Mouse (Mus musculus): ENCODE data around the gene Bbs1. TPM values are rescaled to one million over a fixed set of nuclear protein-coding genes. Genes with fewer than 3 reads are reported as not detected.
"Not testable (repeated sequence)": the region's sequence is repeated elsewhere in the genome, so short reads cannot be mapped to it uniquely, and the experiment has no call there.

Gene Bbs1
- total RNA-seq (2014; rRNA removed) (31.8 and 40.6 TPM in 2 replicates), polyA plus RNA-seq (2015; fragmentation: Nextera tagmentation; extraction: Ambion mirVana) (9.0 and 10.2 TPM in 2 replicates)

DNA sequence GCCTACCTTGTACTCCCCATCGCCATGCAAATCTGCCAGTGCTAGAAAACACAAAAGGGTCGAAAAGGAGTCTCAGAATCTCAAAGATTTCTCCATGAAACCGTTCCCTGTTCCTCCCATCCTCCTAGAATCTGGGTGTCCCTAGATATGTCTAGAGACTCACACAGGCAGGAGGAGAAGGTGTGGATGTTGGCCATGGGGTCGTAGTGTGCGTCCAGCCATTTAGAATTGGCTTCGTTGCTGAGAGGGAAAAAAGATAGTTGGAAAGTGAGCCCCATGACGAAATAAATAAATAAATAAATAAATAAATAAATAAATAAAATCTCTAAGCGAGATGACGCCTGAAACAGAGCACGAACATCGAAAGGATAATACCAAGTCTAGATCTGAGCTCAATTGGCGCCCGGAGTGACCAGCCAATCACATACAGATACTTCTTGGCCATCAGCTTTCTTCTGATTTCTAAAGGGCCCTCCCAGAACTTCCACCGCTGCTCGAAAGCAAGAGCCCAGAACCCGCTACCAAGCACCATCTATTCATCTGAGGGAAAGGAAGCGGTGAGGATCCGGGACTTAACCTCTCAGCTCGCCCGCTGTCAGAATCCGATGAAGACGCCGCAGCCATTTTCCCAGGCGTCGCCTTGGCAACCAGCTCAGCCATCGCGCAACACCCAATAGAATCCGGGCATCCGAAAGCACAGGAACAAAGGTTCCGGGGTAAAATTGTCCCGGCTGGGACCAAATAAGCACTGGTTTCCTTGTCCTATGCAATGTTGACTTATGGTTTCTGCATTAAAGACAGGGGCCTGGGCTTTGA is at the start of gene Bbs1:
Gene Bbs1, minus strand, starts transcription at position 650 of the 816 bp plus-strand sequence.
- H3K4me3 ChIP-seq (ENCODE audit: low read depth, low read length), result peak within 1 kb of the TSS; percentile 68
- no peaks in the 10 kb centered on the region for H3K9me3 ChIP-seq (ENCODE audit: low read length)
- H3K27me3 ChIP-seq (ENCODE audit: insufficient read depth, low read length), result no peaks in the 10 kb centered on the region
- DNase-seq (ENCODE audit: low spot score), result peak; percentile 89
- 7% methylated on average over 31 of the region's 31 CpGs for WGBS
- peak within 1 kb of the TSS; percentile 78 for H3K27ac ChIP-seq (ENCODE audit: low read depth, low read length)
- TF ChIP-seq CTCF (IDR thresholded peaks at IDR 0.05), result no peak
- ATAC-seq (ENCODE audit: low FRiP score), result peak; percentile 81
- H3K4me2 ChIP-seq (ENCODE audit: low read depth, low read length, poor library complexity, severe bottlenecking), result peak within 1 kb of the TSS; percentile 69
- H3K9ac ChIP-seq (replicated peaks; ENCODE audit: low read length, poor library complexity, severe bottlenecking), result peak within 1 kb of the TSS; percentile 62
- H3K36me3 ChIP-seq (ENCODE audit: insufficient read depth, low read length), result peaks cover 41% of the 10 kb centered on the region
- H3K4me1 ChIP-seq (ENCODE audit: insufficient read depth, low read length), result no peaks in the 10 kb centered on the region

DNA sequence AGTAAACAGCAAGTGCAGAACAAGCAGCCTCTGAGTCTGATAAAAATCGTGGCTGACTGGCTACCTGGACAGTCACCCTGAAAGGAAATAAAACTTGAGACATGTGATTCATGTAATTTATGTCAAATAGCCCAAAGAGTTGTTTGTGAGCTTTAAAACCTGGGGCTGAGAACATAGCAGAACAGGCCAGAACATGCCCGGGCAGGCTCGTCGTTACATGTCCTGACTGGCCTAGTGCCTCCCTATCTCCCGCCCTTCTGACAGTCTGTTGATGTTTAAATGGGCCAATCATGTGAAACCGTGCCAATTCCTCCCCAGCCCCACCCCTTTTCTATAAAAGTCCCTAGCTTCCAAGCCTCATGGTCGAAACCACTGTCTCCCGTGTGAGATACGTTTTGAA is 42.2 kb upstream of the Bbs1 start:
- not testable (repeated sequence) for H3K9ac ChIP-seq (replicated peaks; ENCODE audit: low read length, poor library complexity, severe bottlenecking); H3K36me3 ChIP-seq (ENCODE audit: insufficient read depth, low read length); H3K4me2 ChIP-seq (ENCODE audit: low read depth, low read length, poor library complexity, severe bottlenecking); DNase-seq (ENCODE audit: low spot score); H3K9me3 ChIP-seq (ENCODE audit: low read length); H3K4me3 ChIP-seq (ENCODE audit: low read depth, low read length); H3K4me1 ChIP-seq (ENCODE audit: insufficient read depth, low read length); H3K27ac ChIP-seq (ENCODE audit: low read depth, low read length); H3K27me3 ChIP-seq (ENCODE audit: insufficient read depth, low read length); ATAC-seq (ENCODE audit: low FRiP score)
- 78% methylated on average over 9 of the region's 9 CpGs for WGBS

DNA sequence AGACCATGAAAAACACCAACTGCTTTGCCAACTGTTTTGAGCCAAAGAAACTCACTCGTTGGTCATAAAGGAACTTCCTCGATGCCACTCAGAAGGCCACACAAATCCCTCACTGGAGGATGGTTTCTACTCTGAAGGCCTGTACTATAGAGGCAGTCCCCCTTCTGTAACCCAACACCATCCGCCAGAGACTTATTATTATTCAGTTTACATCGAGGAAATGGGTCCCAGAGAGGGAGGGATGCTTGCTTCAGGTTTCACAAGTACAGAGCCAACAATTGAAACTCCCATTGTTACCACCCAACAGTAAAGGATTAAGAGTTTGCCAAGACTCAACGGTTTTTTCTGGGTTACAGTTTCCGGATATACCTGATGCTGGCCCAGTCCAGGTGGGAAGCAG is 39.1 kb upstream of the Bbs1 start:
- Histone ChIP-seq H3K4me1 (ENCODE audit: insufficient read depth, low read length) (peaks cover 6% of the 10 kb centered on the region; the same call in 1 of the 2 replicates), H3K9ac (replicated peaks; ENCODE audit: low read length, poor library complexity, severe bottlenecking) (no peak overlapping the region), H3K4me2 (ENCODE audit: low read depth, low read length, poor library complexity, severe bottlenecking) (no peak overlapping the region), H3K27me3 (ENCODE audit: insufficient read depth, low read length) (no peaks in the 10 kb centered on the region), H3K4me3 (ENCODE audit: low read depth, low read length) (no peak overlapping the region), H3K36me3 (ENCODE audit: insufficient read depth, low read length) (no peaks in the 10 kb centered on the region), H3K27ac (ENCODE audit: low read depth, low read length) (no peak overlapping the region), H3K9me3 (ENCODE audit: low read length) (no peaks in the 10 kb centered on the region)
- no peak for ATAC-seq (ENCODE audit: low FRiP score)
- no peak for TF ChIP-seq CTCF (IDR thresholded peaks at IDR 0.05)
- DNase-seq (ENCODE audit: low spot score), result no peak
- 44% methylated on average over 6 of the region's 6 CpGs for WGBS

DNA sequence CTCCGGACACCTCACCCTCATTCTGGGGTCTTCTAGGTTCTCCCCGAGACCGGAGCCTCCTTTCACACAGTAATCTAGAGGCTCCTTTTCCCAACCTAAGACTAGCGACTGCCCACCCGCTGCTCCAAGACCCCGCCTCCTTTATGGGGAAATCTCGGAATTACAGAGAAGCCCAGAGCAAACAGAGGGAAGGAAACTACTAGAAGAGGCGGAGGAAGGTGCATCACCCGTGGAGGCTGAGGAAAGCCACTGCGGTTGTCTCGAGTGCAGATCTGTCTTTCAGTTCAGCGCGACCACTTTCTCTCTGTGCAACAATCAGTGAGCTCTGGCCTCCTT is 36.8 kb upstream of the Bbs1 start:
- ATAC-seq (ENCODE audit: low FRiP score) (no peak; the same call in 1 of the 2 replicates), DNase-seq (ENCODE audit: low spot score) (no peak)
- Histone ChIP-seq H3K4me1 (ENCODE audit: insufficient read depth, low read length) (peaks cover 6% of the 10 kb centered on the region; the same call in 1 of the 2 replicates), H3K4me2 (ENCODE audit: low read depth, low read length, poor library complexity, severe bottlenecking) (peak overlapping the region; percentile 60), H3K4me3 (ENCODE audit: low read depth, low read length) (peak overlapping the region; percentile 61), H3K9me3 (ENCODE audit: low read length) (no peaks in the 10 kb centered on the region), H3K27me3 (ENCODE audit: insufficient read depth, low read length) (no peaks in the 10 kb centered on the region), H3K36me3 (ENCODE audit: insufficient read depth, low read length) (0 out of 2 replicates have a peak, but pooled peaks cover 2% of the 10 kb centered on the region), H3K27ac (ENCODE audit: low read depth, low read length) (peak overlapping the region; percentile 83), H3K9ac (replicated peaks; ENCODE audit: low read length, poor library complexity, severe bottlenecking) (peak overlapping the region; percentile 78)
- TF ChIP-seq CTCF (IDR thresholded peaks at IDR 0.05), result no peak
- WGBS, result 4% methylated on average over 13 of the region's 13 CpGs

DNA sequence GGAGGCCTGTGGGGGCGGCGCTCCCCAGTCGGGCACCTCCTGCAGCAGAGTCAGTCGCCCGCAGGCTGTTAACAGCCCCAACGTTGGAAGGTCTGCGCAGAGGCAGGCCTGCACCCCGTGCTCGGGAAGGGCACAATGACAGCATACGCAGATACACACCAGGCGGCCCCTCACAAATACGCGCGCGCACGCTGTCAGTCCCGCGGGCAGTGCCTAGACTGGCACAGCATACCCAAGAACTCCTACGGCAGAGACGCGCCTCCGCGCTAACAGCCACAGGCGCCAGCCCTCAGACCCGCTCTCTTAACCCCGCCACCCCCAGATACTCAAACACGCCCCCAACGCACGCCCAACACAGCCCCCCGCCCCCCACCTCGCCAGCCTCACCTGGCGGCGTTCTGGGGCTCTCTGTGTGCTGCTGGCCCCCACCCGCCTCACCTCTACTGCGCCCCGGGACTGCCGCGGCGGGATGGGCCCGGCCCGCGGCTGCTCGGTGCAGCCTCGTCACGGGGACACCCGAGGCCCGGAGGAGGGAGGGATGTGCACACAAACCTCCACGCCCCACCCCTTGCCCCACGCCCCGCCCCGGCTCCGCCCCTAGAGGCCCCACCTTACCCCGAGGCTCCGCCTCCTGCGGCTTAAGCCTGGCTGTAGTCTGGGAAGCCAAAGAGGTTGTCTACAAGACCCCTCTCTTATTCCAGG is 36.3 kb upstream of the Bbs1 start, which contains the start of gene Peli3:
Gene Peli3, minus strand, starts transcription at position 577 of the 702 bp plus-strand sequence.
- 0% methylated on average over 45 of the region's 55 CpGs for WGBS
- H3K4me2 ChIP-seq (ENCODE audit: low read depth, low read length, poor library complexity, severe bottlenecking), result peak within 1 kb of the TSS; percentile 60
- H3K4me1 ChIP-seq (ENCODE audit: insufficient read depth, low read length), result peaks cover 6% of the 10 kb centered on the region; the same call in 1 of the 2 replicates
- peak within 1 kb of the TSS; percentile 61 for H3K4me3 ChIP-seq (ENCODE audit: low read depth, low read length)
- peak; percentile 88 for DNase-seq (ENCODE audit: low spot score)
- no peak for TF ChIP-seq CTCF (IDR thresholded peaks at IDR 0.05)
- peak within 1 kb of the TSS; percentile 83 for H3K27ac ChIP-seq (ENCODE audit: low read depth, low read length)
- peak; percentile 93 for ATAC-seq (ENCODE audit: low FRiP score)
- peaks cover 5% of the 10 kb centered on the region; the same call in 1 of the 2 replicates for H3K36me3 ChIP-seq (ENCODE audit: insufficient read depth, low read length)
- no peaks in the 10 kb centered on the region for H3K9me3 ChIP-seq (ENCODE audit: low read length)
- no peaks in the 10 kb centered on the region for H3K27me3 ChIP-seq (ENCODE audit: insufficient read depth, low read length)
- H3K9ac ChIP-seq (replicated peaks; ENCODE audit: low read length, poor library complexity, severe bottlenecking), result peak within 1 kb of the TSS; percentile 78

Measured in midbrain, postnatal 0 days (tissue).